Comparison of ENCODE assay signal across 9 mouse cellular contexts in genomic region chr6:91694610-91695009, GRCm38 (mm10). TPM values are rescaled to one million over a fixed set of nuclear protein-coding genes. Genes with fewer than 3 reads are reported as not detected.
A peak's percentile ranks its signal among the peaks of the same experiment; 100 is the strongest.
DNase-seq lines count a peak whose midpoint lies in the region; ATAC-seq and TF ChIP-seq lines count a peak whose summit lies in the region.
"Had no signal": no experiment of that assay in that cellular context is flagged by ENCODE, and none has a peak within 500 bp of the region (broad histone marks: within the 10 kb centered on the region; RNA-seq: fewer than 3 reads in every experiment).

No protein-coding gene starts in this region.

- H3K36me3 ChIP-seq in kidney, postnatal 0 days (ENCODE audit: insufficient read depth, low read length): peaks cover 8% of the 10 kb centered on the region; the same call in 1 of the 2 replicates
- peaks cover 16% of the 10 kb centered on the region for H3K36me3 ChIP-seq in ES-Bruce4 (ENCODE audit: control insufficient read depth, insufficient read depth, low read length, poor library complexity, severe bottlenecking)

- H3K27me3 ChIP-seq in kidney, postnatal 0 days (ENCODE audit: insufficient read depth, low read length): no peaks in the 10 kb centered on the region
- H3K27me3 ChIP-seq in ES-Bruce4 (ENCODE audit: control insufficient read depth, insufficient read depth, low read length, poor library complexity, severe bottlenecking): no peaks in the 10 kb centered on the region
- H3K27me3 ChIP-seq: limb, embryonic 15.5 days had no signal

- DNase-seq in kidney, postnatal 0 days (ENCODE audit: low spot score): no peak
- no peak for DNase-seq in kidney, adult 11 months
- peak; percentile 92 for DNase-seq in cerebellum, adult 11-12 months
- DNase-seq in heart, postnatal 10 days: peak; percentile 51 to 65
- no peak for DNase-seq in urinary bladder, postnatal 25 days (ENCODE audit: low spot score)
- no peak for DNase-seq in natural killer cell, adult 2 months (ENCODE audit: low spot score in 2 of 2)
- DNase-seq in thymus, postnatal 4 days: no peak

- intact Hi-C loops in heart, postnatal 10 days (cut with DNase I): no loop called here

- H3K9me3 ChIP-seq in kidney, postnatal 0 days (replicated peaks; ENCODE audit: low read length): no peaks in the 10 kb centered on the region
- no peaks in the 10 kb centered on the region for H3K9me3 ChIP-seq in ES-Bruce4 (replicated peaks; ENCODE audit: control insufficient read depth, insufficient read depth, low read length, poor library complexity, severe bottlenecking)
- H3K9me3 ChIP-seq: limb, embryonic 15.5 days had no signal

- H3K9ac ChIP-seq in kidney, postnatal 0 days (ENCODE audit: low read depth, low read length): 0 out of 2 replicates have a peak overlapping the region, but pooled peaks have one; percentile 31
- H3K9ac ChIP-seq in ES-Bruce4 (ENCODE audit: low read depth, poor library complexity, severe bottlenecking): no peak overlapping the region
- H3K9ac ChIP-seq: limb, embryonic 15.5 days had no signal

- peaks cover 19% of the 10 kb centered on the region for H3K4me1 ChIP-seq in kidney, postnatal 0 days (replicated peaks; ENCODE audit: insufficient read depth, low read length)
- H3K4me1 ChIP-seq in ES-Bruce4 (ENCODE audit: control insufficient read depth, insufficient read depth, low read length): peaks cover 26% of the 10 kb centered on the region

- H3K4me2 ChIP-seq in kidney, postnatal 0 days (ENCODE audit: low read length): no peak overlapping the region
- H3K4me2 ChIP-seq: limb, embryonic 15.5 days had no signal

- H3K27ac ChIP-seq in kidney, postnatal 0 days: no peak overlapping the region
- H3K27ac ChIP-seq in ES-Bruce4 (ENCODE audit: insufficient read depth, low read length): 0 out of 2 replicates have a peak overlapping the region, but pooled peaks have one; percentile 15
- H3K27ac ChIP-seq: limb, embryonic 15.5 days had no signal

- no peak for TF ChIP-seq EP300 in ES-Bruce4 (IDR thresholded peaks at IDR 0.05; ENCODE audit: insufficient read depth, low read depth, low read length)

- 77% methylated on average over 7 of the region's 7 CpGs for WGBS in kidney, postnatal 0 days

- no peak for TF ChIP-seq POLR2A in ES-Bruce4 (IDR thresholded peaks at IDR 0.05; ENCODE audit: insufficient read depth, low read length)

- no peak overlapping the region for H3K4me3 ChIP-seq in kidney, postnatal 0 days (replicated peaks; ENCODE audit: low read depth, low read length)
- no peak overlapping the region for H3K4me3 ChIP-seq in ES-Bruce4 (ENCODE audit: low read depth, low read length)
- H3K4me3 ChIP-seq: limb, embryonic 15.5 days had no signal

- no peak for ATAC-seq in kidney, postnatal 0 days (replicated peaks; ENCODE audit: low FRiP score, low read depth)

- no peak for TF ChIP-seq CTCF in kidney, postnatal 0 days (IDR thresholded peaks at IDR 0.05; ENCODE audit: low read depth)
- TF ChIP-seq CTCF in ES-Bruce4 (IDR thresholded peaks at IDR 0.05; ENCODE audit: low read depth, low read length): no peak

RNA-seq across cellular contexts. Expression of gene Slc6a6, which starts 10.8 kb away (rescaled TPM):
- polyA plus RNA-seq in kidney, postnatal 0 days (2015; fragmentation: Nextera tagmentation; extraction: Ambion mirVana): 106 and 121 TPM in 2 replicates
- 109 and 114 TPM in 2 replicates for polyA plus RNA-seq in ES-Bruce4 (2011; ENCODE audit: insufficient read depth, insufficient read length, low read depth, missing spikeins)
- 100 to 1,000 TPM; 160 to 173 TPM for total RNA-seq in heart, postnatal 10 days (2021)

Comparison
In these comparisons a context has a peak if more than half of its experiments do, and no peak if none do; other contexts are left out.
1. DNase-seq: peak in cerebellum, adult 11-12 months (single experiment) and heart, postnatal 10 days (2 of 2); none in kidney, postnatal 0 days (single experiment), kidney, adult 11 months (single experiment), urinary bladder, postnatal 25 days (single experiment), natural killer cell, adult 2 months (0 of 2) and thymus, postnatal 4 days (single experiment).